Mouse (Mus musculus) C2C12 (cell line): ENCODE measurements around the gene Clec16a. TPM values are rescaled to one million over a fixed set of nuclear protein-coding genes. Genes with fewer than 3 reads are reported as not detected.

Source experiments
- H3K27me3 ChIP-seq: one replicate; pipeline ENCODE4 v1.6.1; 2011; ENCODE audit not compliant: control insufficient read depth, insufficient read depth, insufficient read length
- H3K36me3 ChIP-seq: one replicate; pipeline ENCODE4 v1.6.1; 2011; ENCODE audit not compliant: control insufficient read depth, insufficient read depth
- H3K4me3 ChIP-seq: one replicate; pipeline ENCODE4 v1.5.1; 2011; ENCODE audit warnings: mild to moderate bottlenecking, control low read depth; ENCODE audit not compliant: poor library complexity, insufficient read depth, severe bottlenecking
- H3K79me2 ChIP-seq: one replicate; pipeline ENCODE4 v1.6.1; 2011; ENCODE audit not compliant: control insufficient read depth, insufficient read depth
- H3K79me3 ChIP-seq: one replicate; pipeline ENCODE4 v1.6.1; 2011; ENCODE audit warnings: low read depth, control low read depth
- H3ac ChIP-seq: one replicate; pipeline ENCODE3; 2011; ENCODE audit warnings: low read depth; ENCODE audit not compliant: control insufficient read depth, insufficient read length
- CEBPB ChIP-seq: IDR thresholded peaks from one replicate; pipeline ENCODE4 v1.6.1; 2011; ENCODE audit warnings: low read depth, mild to moderate bottlenecking, control low read depth, moderate library complexity
- CTCF ChIP-seq: IDR thresholded peaks from one replicate; pipeline ENCODE4 v1.5.1; 2011; ENCODE audit not compliant: control insufficient read depth, insufficient read depth, insufficient read length
- FOSL1 ChIP-seq: IDR thresholded peaks from one replicate; pipeline ENCODE4 v1.8.0; 2011; ENCODE audit warnings: mild to moderate bottlenecking, low read length; ENCODE audit not compliant: poor library complexity, insufficient read depth, severe bottlenecking
- MAX ChIP-seq: IDR thresholded peaks from one replicate; pipeline ENCODE4 v1.6.1; 2011; ENCODE audit warnings: mild to moderate bottlenecking, control low read depth
- MYOD1 ChIP-seq: IDR thresholded peaks from one replicate; pipeline ENCODE4 v1.6.1; 2011; ENCODE audit warnings: low read depth; ENCODE audit not compliant: control insufficient read depth, insufficient read length
- MYOG ChIP-seq: IDR thresholded peaks from one replicate; pipeline ENCODE4 v1.6.1; 2011; ENCODE audit not compliant: control insufficient read depth, insufficient read length; ENCODE audit errors: extremely low read depth
- USF1 ChIP-seq: IDR thresholded peaks from one replicate; pipeline ENCODE4 v1.6.1; 2011; ENCODE audit warnings: low read depth, mild to moderate bottlenecking, control low read depth, moderate library complexity
- polyA plus RNA-seq: library from polyadenylated mRNA; unstranded; fragments of >200 nt; fragmentation: generic; extraction: Trizol; gene quantifications from one replicate; pipeline ENCODE4 v1.2.1, GENCODE M21; 2012; ENCODE audit warnings: missing spikeins

Gene Clec16a
- polyA plus RNA-seq, 1 experiment, result 10.0 TPM

- Histone ChIP-seq H3ac (no peak overlapping the region), H3K4me3 (no peak overlapping the region), H3K27me3 (no peaks in the 10 kb centered on the region), H3K36me3 (no peaks in the 10 kb centered on the region), H3K79me3 (no peaks in the 10 kb centered on the region), H3K79me2 (no peaks in the 10 kb centered on the region)
- TF ChIP-seq CTCF (no peak), MYOD1 (no peak), MYOG (no peak), USF1 (no peak), MAX (no peak), CEBPB (no peak), FOSL1 (no peak)
Observed at GRCm38 (mm10) chr16:10713041-10713440, 167.9 kb downstream of the Clec16a start.

GRCm38 (mm10) chr16:10713441-10714239 lies 168.5 kb downstream of the Clec16a start:
- Histone ChIP-seq H3ac (no peak overlapping the region), H3K79me3 (no peaks in the 10 kb centered on the region), H3K27me3 (no peaks in the 10 kb centered on the region), H3K4me3 (no peak overlapping the region), H3K79me2 (no peaks in the 10 kb centered on the region), H3K36me3 (no peaks in the 10 kb centered on the region)
- TF ChIP-seq MAX, result no peak

- no peak overlapping the region for H3K4me3 ChIP-seq
- TF ChIP-seq MYOG, result no peak
- TF ChIP-seq CTCF, result no peak
- TF ChIP-seq FOSL1, result no peak
- TF ChIP-seq MYOD1, result no peak
- no peaks in the 10 kb centered on the region for H3K36me3 ChIP-seq
- H3K79me3 ChIP-seq, result no peaks in the 10 kb centered on the region
- H3K79me2 ChIP-seq, result no peaks in the 10 kb centered on the region
- no peaks in the 10 kb centered on the region for H3K27me3 ChIP-seq
- no peak overlapping the region for H3ac ChIP-seq
Observed at GRCm38 (mm10) chr16:10715211-10715610, 170.1 kb downstream of the Clec16a start.

GRCm38 (mm10) chr16:10715632-10716031 lies 170.5 kb downstream of the Clec16a start:
- no peak for TF ChIP-seq USF1
- no peak for TF ChIP-seq CTCF
- TF ChIP-seq MYOD1, result no peak
- TF ChIP-seq MAX, result no peak
- TF ChIP-seq CEBPB, result no peak
- no peak for TF ChIP-seq FOSL1
- TF ChIP-seq MYOG, result no peak
- no peaks in the 10 kb centered on the region for H3K27me3 ChIP-seq
- no peaks in the 10 kb centered on the region for H3K79me2 ChIP-seq
- no peaks in the 10 kb centered on the region for H3K79me3 ChIP-seq
- no peak overlapping the region for H3ac ChIP-seq
- no peak overlapping the region for H3K4me3 ChIP-seq
- no peaks in the 10 kb centered on the region for H3K36me3 ChIP-seq

- no peaks in the 10 kb centered on the region for H3K79me3 ChIP-seq
- H3K36me3 ChIP-seq, result no peaks in the 10 kb centered on the region
- H3ac ChIP-seq, result no peak overlapping the region
- no peaks in the 10 kb centered on the region for H3K79me2 ChIP-seq
- TF ChIP-seq USF1 (no peak), FOSL1 (no peak), CEBPB (no peak), MAX (no peak), MYOD1 (no peak)
- H3K27me3 ChIP-seq, result no peaks in the 10 kb centered on the region
- H3K4me3 ChIP-seq, result no peak overlapping the region
Observed at GRCm38 (mm10) chr16:10716696-10717095, 171.6 kb downstream of the Clec16a start.

GRCm38 (mm10) chr16:10719971-10720370 lies 174.8 kb downstream of the Clec16a start:
- TF ChIP-seq MYOD1 (no peak), MAX (no peak), FOSL1 (no peak), CTCF (no peak), CEBPB (no peak), MYOG (no peak), USF1 (no peak)
- Histone ChIP-seq H3K4me3 (no peak overlapping the region), H3K79me2 (no peaks in the 10 kb centered on the region), H3ac (no peak overlapping the region), H3K36me3 (no peaks in the 10 kb centered on the region), H3K79me3 (no peaks in the 10 kb centered on the region), H3K27me3 (no peaks in the 10 kb centered on the region)
